In the genomic region with DNA sequence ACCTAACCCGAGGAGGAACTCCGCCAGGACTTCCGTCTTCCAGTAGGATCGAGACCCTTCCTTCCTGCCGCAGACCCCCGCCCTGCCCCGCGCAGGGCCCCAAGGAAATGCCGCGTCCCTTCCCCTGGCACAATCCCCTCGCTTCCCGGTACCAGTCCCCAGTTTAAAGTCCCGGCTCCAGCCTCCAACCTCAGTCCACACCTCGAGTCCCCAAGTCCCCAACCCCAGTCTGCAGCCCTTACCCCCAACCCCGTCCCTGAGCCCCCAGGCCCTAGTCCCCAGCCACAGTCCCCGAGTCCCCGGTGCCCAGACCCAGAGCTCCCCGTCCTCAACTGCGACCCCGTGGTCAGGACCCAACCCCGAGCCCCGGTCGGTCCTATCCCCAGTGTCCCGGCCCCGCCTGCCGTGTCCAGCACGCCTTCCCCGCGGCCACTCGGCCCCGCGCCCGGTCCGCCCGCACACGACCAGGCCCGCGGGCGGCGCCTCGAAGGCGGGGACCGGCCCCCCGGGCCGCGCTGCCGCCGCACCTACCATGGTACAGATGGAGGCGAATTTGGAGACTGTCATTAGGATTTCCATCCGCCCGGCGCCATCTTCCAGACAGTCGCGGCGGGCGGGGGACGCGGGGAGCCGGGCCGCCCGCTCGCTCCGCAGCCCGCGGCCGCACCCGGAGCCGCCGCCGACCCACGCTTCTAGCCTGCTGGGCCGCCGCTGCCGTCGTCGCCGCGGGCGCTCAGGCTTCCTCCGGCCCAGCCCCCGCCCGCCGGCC, we compare ENCODE assay signal across 8 mouse cellular contexts. TPM values are rescaled to one million over a fixed set of nuclear protein-coding genes. Genes with fewer than 3 reads are reported as not detected.
DNase-seq lines count a peak whose midpoint lies in the region; ATAC-seq and TF ChIP-seq lines count a peak whose summit lies in the region.

No protein-coding gene starts in this region.

- H3K36me3 ChIP-seq in hindbrain, embryonic 13.5 days = no peaks in the 10 kb centered on the region
- H3K36me3 ChIP-seq in liver, embryonic 14.5 days (replicated peaks; ENCODE audit: control insufficient read depth, insufficient read depth, low read depth) = no peaks in the 10 kb centered on the region
- no peaks in the 10 kb centered on the region for H3K36me3 ChIP-seq in neural tube, embryonic 12.5 days

- H3K9me3 ChIP-seq in hindbrain, embryonic 13.5 days = no peaks in the 10 kb centered on the region
- H3K9me3 ChIP-seq in liver, embryonic 14.5 days (ENCODE audit: control insufficient read depth, low read length) = no peaks in the 10 kb centered on the region
- no peaks in the 10 kb centered on the region for H3K9me3 ChIP-seq in neural tube, embryonic 12.5 days

- ATAC-seq in erythroid progenitor cell, adult 5-6 weeks (replicated peaks; ENCODE audit: low FRiP score, poor library complexity, severe bottlenecking) = peak; percentile 12; the same call in 1 of the 2 replicates
- ATAC-seq in hindbrain, embryonic 13.5 days (ENCODE audit: low FRiP score) = peak; percentile 75
- ATAC-seq in liver, embryonic 14.5 days (ENCODE audit: insufficient read depth) = peak; percentile 62
- ATAC-seq in neural tube, embryonic 12.5 days (ENCODE audit: low FRiP score, low read depth) = peak; percentile 77

- H3K9ac ChIP-seq in hindbrain, embryonic 13.5 days = peak overlapping the region; percentile 97
- peak overlapping the region; percentile 85 for H3K9ac ChIP-seq in liver, embryonic 14.5 days (replicated peaks)
- H3K9ac ChIP-seq in neural tube, embryonic 12.5 days = peak overlapping the region; percentile 95

- no peaks in the 10 kb centered on the region for H3K27me3 ChIP-seq in hindbrain, embryonic 13.5 days
- no peaks in the 10 kb centered on the region for H3K27me3 ChIP-seq in liver, embryonic 14.5 days (ENCODE audit: control insufficient read depth, insufficient read depth, low read length)
- no peaks in the 10 kb centered on the region for H3K27me3 ChIP-seq in neural tube, embryonic 12.5 days (replicated peaks)

- peak overlapping the region; percentile 98 for H3K4me3 ChIP-seq in hindbrain, embryonic 13.5 days
- peak overlapping the region; percentile 73 to 81 for H3K4me3 ChIP-seq in liver, embryonic 14.5 days (ENCODE audit: insufficient read depth in 1 of 2, low read depth in 2 of 2, low read length in 2 of 2)
- H3K4me3 ChIP-seq in neural tube, embryonic 12.5 days = peak overlapping the region; percentile 97

- no peak for TF ChIP-seq EP300 in liver, embryonic 14.5 days (IDR thresholded peaks at IDR 0.05; ENCODE audit: low read depth)

- WGBS in hindbrain, embryonic 13.5 days = under 1% methylated on average over 72 of the region's 83 CpGs
- WGBS in liver, embryonic 14.5 days (ENCODE audit: insufficient replicate concordance) = under 1% methylated on average over 83 of the region's 83 CpGs
- WGBS in neural tube, embryonic 12.5 days = under 1% methylated on average over 83 of the region's 83 CpGs

- peaks cover 43% of the 10 kb centered on the region for H3K4me1 ChIP-seq in hindbrain, embryonic 13.5 days (replicated peaks)
- H3K4me1 ChIP-seq in liver, embryonic 14.5 days (replicated peaks; ENCODE audit: control insufficient read depth in 2 of 2, insufficient read depth in 2 of 2, low read length in 1 of 2) = peaks cover 29 to 42% of the 10 kb centered on the region in 2 experiments
- peaks cover 23% of the 10 kb centered on the region for H3K4me1 ChIP-seq in neural tube, embryonic 12.5 days

- peak overlapping the region; percentile 93 for H3K27ac ChIP-seq in hindbrain, embryonic 13.5 days
- H3K27ac ChIP-seq in liver, embryonic 14.5 days = peak overlapping the region; percentile 69
- H3K27ac ChIP-seq in neural tube, embryonic 12.5 days = peak overlapping the region; percentile 87

- DNase-seq in lung, adult 18-20 months = peak; percentile 35 to 46
- no peak for DNase-seq in lung, postnatal 36 days
- DNase-seq in adrenal gland, postnatal 14 days = peak; percentile 72
- peak in 1 of 3 experiments; percentile 31 for DNase-seq in liver, embryonic 14.5 days (ENCODE audit: low read depth in 3 of 3, low spot score in 3 of 3)
- no peak for DNase-seq in right cerebral cortex, postnatal 14 days

- no peak for TF ChIP-seq CTCF in liver, embryonic 14.5 days (IDR thresholded peaks at IDR 0.05; ENCODE audit: low read depth)

- peak overlapping the region; percentile 86 for H3K4me2 ChIP-seq in hindbrain, embryonic 13.5 days
- peak overlapping the region; percentile 72 for H3K4me2 ChIP-seq in liver, embryonic 14.5 days (ENCODE audit: low read depth)
- H3K4me2 ChIP-seq in neural tube, embryonic 12.5 days (replicated peaks) = peak overlapping the region; percentile 84

RNA-seq across cellular contexts. Expression of gene Usp12, which starts 0.5 kb away (rescaled TPM):
- total RNA-seq in adrenal gland, postnatal 14 days (2021) = 26.3 and 33.8 TPM in 2 replicates
- 8.6 and 15.1 TPM in 2 replicates for total RNA-seq in erythroid progenitor cell, adult 5-6 weeks (2015; ENCODE audit: low replicate concordance)
- 9.2 and 10.3 TPM in 2 replicates for total RNA-seq in erythroid progenitor cell, adult 5-6 weeks (2017; ENCODE audit: low replicate concordance)
- polyA plus RNA-seq in hindbrain, embryonic 13.5 days (2015; fragmentation: Nextera tagmentation; extraction: Ambion mirVana) = 14.6 and 15.2 TPM in 2 replicates
- polyA plus RNA-seq in liver, embryonic 14.5 days (2012; rRNA removed) = 4.7 and 7.0 TPM in 2 replicates
- 4.9 and 5.6 TPM in 2 replicates for polyA plus RNA-seq in liver, embryonic 14.5 days (2014; fragmentation: Nextera tagmentation; extraction: Ambion mirVana)
- 21.4 and 24.2 TPM in 2 replicates for polyA plus RNA-seq in neural tube, embryonic 12.5 days (2016; fragmentation: Nextera tagmentation; extraction: Ambion mirVana)

RNA-seq across cellular contexts. Expression of gene Rpl21, which starts 38.4 kb away (rescaled TPM):
- total RNA-seq in adrenal gland, postnatal 14 days (2021) = 347 and 433 TPM in 2 replicates
- 547 and 879 TPM in 2 replicates for total RNA-seq in erythroid progenitor cell, adult 5-6 weeks (2015; ENCODE audit: low replicate concordance)
- 529 and 618 TPM in 2 replicates for total RNA-seq in erythroid progenitor cell, adult 5-6 weeks (2017; ENCODE audit: low replicate concordance)
- 378 and 384 TPM in 2 replicates for polyA plus RNA-seq in hindbrain, embryonic 13.5 days (2015; fragmentation: Nextera tagmentation; extraction: Ambion mirVana)
- polyA plus RNA-seq in liver, embryonic 14.5 days (2012; rRNA removed) = 88.2 and 236 TPM in 2 replicates
- polyA plus RNA-seq in liver, embryonic 14.5 days (2014; fragmentation: Nextera tagmentation; extraction: Ambion mirVana) = 453 and 467 TPM in 2 replicates
- polyA plus RNA-seq in neural tube, embryonic 12.5 days (2016; fragmentation: Nextera tagmentation; extraction: Ambion mirVana) = 415 and 416 TPM in 2 replicates

RNA-seq across cellular contexts. Expression of gene Rasl11a, which starts 50.6 kb away (rescaled TPM):
- total RNA-seq in adrenal gland, postnatal 14 days (2021) = 8.4 and 8.7 TPM in 2 replicates
- total RNA-seq in erythroid progenitor cell, adult 5-6 weeks (2015; ENCODE audit: low replicate concordance) = not detected in 2 replicates
- total RNA-seq in erythroid progenitor cell, adult 5-6 weeks (2017; ENCODE audit: low replicate concordance) = not detected in 2 replicates
- polyA plus RNA-seq in hindbrain, embryonic 13.5 days (2015; fragmentation: Nextera tagmentation; extraction: Ambion mirVana) = 9.0 and 11.9 TPM in 2 replicates
- 0.56 and 0.94 TPM in 2 replicates for polyA plus RNA-seq in liver, embryonic 14.5 days (2012; rRNA removed)
- polyA plus RNA-seq in liver, embryonic 14.5 days (2014; fragmentation: Nextera tagmentation; extraction: Ambion mirVana) = 0.85 and 0.94 TPM in 2 replicates
- 22.4 and 23.4 TPM in 2 replicates for polyA plus RNA-seq in neural tube, embryonic 12.5 days (2016; fragmentation: Nextera tagmentation; extraction: Ambion mirVana)

Comparison
In these comparisons a context has a peak if more than half of its experiments do, and no peak if none do; other contexts are left out.
1. DNase-seq: peak in lung, adult 18-20 months (2 of 2) and adrenal gland, postnatal 14 days (single experiment); none in lung, postnatal 36 days (single experiment) and right cerebral cortex, postnatal 14 days (single experiment).
2. ATAC-seq: peak in every context shown above with its lines; median percentile 77 in neural tube, embryonic 12.5 days; 75 in hindbrain, embryonic 13.5 days; 62 in liver, embryonic 14.5 days; 12 in erythroid progenitor cell, adult 5-6 weeks.
3. Peak in every context shown above with its lines, with median percentiles within 50 percentile points of each other: H3K27ac ChIP-seq, H3K4me2 ChIP-seq, H3K4me3 ChIP-seq and H3K9ac ChIP-seq.